Mouse (Mus musculus): ENCODE measurements around the gene Abcg5.

- TF ChIP-seq HCFC1 (IDR thresholded peaks at IDR 0.05; ENCODE audit: borderline replicate concordance, insufficient read depth, low read length) (no peak), ZNF384 (IDR thresholded peaks at IDR 0.05; ENCODE audit: low read depth, low read length) (no peak), MAFK (IDR thresholded peaks at IDR 0.05; ENCODE audit: insufficient read depth, low read depth, low read length) (no peak)
Observed at GRCm38 (mm10) chr17:84636328-84636727, 46.5 kb downstream of the Abcg5 start.

All from ES-E14 (cell line).